Mouse (Mus musculus) gastrocnemius, adult 8-10 months (tissue): ENCODE measurements around the gene Gatb. TPM values are rescaled to one million over a fixed set of nuclear protein-coding genes. Genes with fewer than 3 reads are reported as not detected.
A peak's percentile ranks its signal among the peaks of the same experiment; 100 is the strongest.

Experiments
- DNase-seq, 2 experiments: peaks; one replicate each; pipeline ENCODE4 v3.0.0; 2022; ENCODE audit warnings: low spot score in 2 of 2
- total RNA-seq, 4 experiments: library from RNA; stranded (reverse); gene quantifications; 2 replicates each; pipeline ENCODE4 v1.2.4; 2022

Gatb gene
- total RNA-seq, 4 experiments from 2014 or later, result 13.6 to 20.4 (median 17.5) TPM

GRCm38 (mm10) chr3:85592640-85593252 is 18.8 kb downstream of the Gatb start:
- DNase-seq, result no peak

GRCm38 (mm10) chr3:85594452-85594851 is 20.5 kb downstream of the Gatb start:
- no peak for DNase-seq

GRCm38 (mm10) chr3:85599526-85599925 is 25.6 kb downstream of the Gatb start:
- DNase-seq, result no peak

GRCm38 (mm10) chr3:85601841-85602305 is 28.0 kb downstream of the Gatb start:
- no peak for DNase-seq

GRCm38 (mm10) chr3:85603811-85604210 is 29.9 kb downstream of the Gatb start:
- DNase-seq, result no peak

GRCm38 (mm10) chr3:85606912-85607311 is 33.0 kb downstream of the Gatb start:
- DNase-seq, result no peak

- DNase-seq, result no peak
These were observed 33.8 kb downstream of the Gatb start for GRCm38 (mm10) chr3:85607753-85608152.

- DNase-seq, result no peak
These were observed 42.5 kb downstream of the Gatb start for GRCm38 (mm10) chr3:85616389-85616788.

GRCm38 (mm10) chr3:85618885-85619284 is 45.0 kb downstream of the Gatb start:
- no peak for DNase-seq

GRCm38 (mm10) chr3:85619345-85619744 is 45.4 kb downstream of the Gatb start:
- DNase-seq, result no peak

- DNase-seq, result no peak
These were observed 45.8 kb downstream of the Gatb start for GRCm38 (mm10) chr3:85619751-85620150.

GRCm38 (mm10) chr3:85629895-85630510 is 56.1 kb downstream of the Gatb start:
- no peak for DNase-seq

GRCm38 (mm10) chr3:85633733-85634132 is 59.8 kb downstream of the Gatb start:
- DNase-seq, result peak in 1 of 2 experiments; percentile 8

GRCm38 (mm10) chr3:85634389-85635125 is 60.6 kb downstream of the Gatb start:
- no peak for DNase-seq

- DNase-seq, result no peak
These were observed 61.2 kb downstream of the Gatb start for GRCm38 (mm10) chr3:85635126-85635419.

- DNase-seq, result no peak
These were observed 61.7 kb downstream of the Gatb start for GRCm38 (mm10) chr3:85635591-85635990.

- DNase-seq, result no peak
These were observed 63.0 kb downstream of the Gatb start for GRCm38 (mm10) chr3:85636716-85637447.

- no peak for DNase-seq
These were observed 67.8 kb downstream of the Gatb start for GRCm38 (mm10) chr3:85641751-85642150.

- DNase-seq, result no peak
These were observed 70.9 kb downstream of the Gatb start for GRCm38 (mm10) chr3:85644814-85645213.

- no peak for DNase-seq
These were observed 71.6 kb downstream of the Gatb start for GRCm38 (mm10) chr3:85645517-85646004.

- DNase-seq, result no peak
These were observed 75.3 kb downstream of the Gatb start for GRCm38 (mm10) chr3:85649176-85649575.
